In genomic region chr19:56811590-56811989, GRCm38 (mm10) we compare ENCODE assay signal across 8 mouse cellular contexts. TPM values are rescaled to one million over a fixed set of nuclear protein-coding genes. Genes with fewer than 3 reads are reported as not detected.
DNase-seq lines count a peak whose midpoint lies in the region; ATAC-seq lines count a peak whose summit lies in the region.

No protein-coding gene starts in this region.

- peak; percentile 58 for DNase-seq in hindbrain, embryonic 10.5 days (ENCODE audit: low spot score)
- peak; percentile 68 for DNase-seq in ES-CJ7 (ENCODE audit: low read depth, low spot score)
- DNase-seq in cerebellum, postnatal 36 days: peak; percentile 41 to 44
- DNase-seq in heart, adult 9 months (ENCODE audit: low spot score in 2 of 2): peak; percentile 31 to 64
- peak; percentile 74 for DNase-seq in kidney, postnatal 14 days
- DNase-seq in lung, postnatal 14 days: peak; percentile 78

- WGBS in hindbrain, embryonic 10.5 days: 47% methylated on average over 9 of the region's 9 CpGs
- 47% methylated on average over 9 of the region's 9 CpGs for WGBS in hindbrain, embryonic 12.5 days
- 39% methylated on average over 9 of the region's 9 CpGs for WGBS in stomach, embryonic 16.5 days

- peaks cover 9% of the 10 kb centered on the region for H3K4me1 ChIP-seq in hindbrain, embryonic 10.5 days (replicated peaks)
- peaks cover 7% of the 10 kb centered on the region for H3K4me1 ChIP-seq in hindbrain, embryonic 12.5 days
- H3K4me1 ChIP-seq in stomach, embryonic 16.5 days (ENCODE audit: control insufficient read depth, insufficient read depth, low read length): peaks cover 7% of the 10 kb centered on the region; the same call in 1 of the 2 replicates

- H3K27ac ChIP-seq in hindbrain, embryonic 10.5 days: no peak overlapping the region
- no peak overlapping the region for H3K27ac ChIP-seq in hindbrain, embryonic 12.5 days
- no peak overlapping the region for H3K27ac ChIP-seq in stomach, embryonic 16.5 days (ENCODE audit: low read length)

- no peaks in the 10 kb centered on the region for H3K9me3 ChIP-seq in hindbrain, embryonic 10.5 days
- H3K9me3 ChIP-seq in hindbrain, embryonic 12.5 days (replicated peaks): no peaks in the 10 kb centered on the region
- no peaks in the 10 kb centered on the region for H3K9me3 ChIP-seq in stomach, embryonic 16.5 days (replicated peaks; ENCODE audit: control insufficient read depth, low read length)

- ATAC-seq in hindbrain, embryonic 12.5 days (ENCODE audit: low FRiP score): no peak
- peak; percentile 53; the same call in 1 of the 2 replicates for ATAC-seq in stomach, embryonic 16.5 days (ENCODE audit: insufficient read depth, low FRiP score)

- H3K27me3 ChIP-seq in hindbrain, embryonic 10.5 days (ENCODE audit: insufficient read depth, poor library complexity, severe bottlenecking): no peaks in the 10 kb centered on the region
- no peaks in the 10 kb centered on the region for H3K27me3 ChIP-seq in hindbrain, embryonic 12.5 days
- no peaks in the 10 kb centered on the region for H3K27me3 ChIP-seq in stomach, embryonic 16.5 days (ENCODE audit: control insufficient read depth, insufficient read depth, low read length)

- H3K4me3 ChIP-seq in hindbrain, embryonic 10.5 days: no peak overlapping the region
- no peak overlapping the region for H3K4me3 ChIP-seq in hindbrain, embryonic 12.5 days
- no peak overlapping the region for H3K4me3 ChIP-seq in stomach, embryonic 16.5 days (replicated peaks; ENCODE audit: low read length)

- peaks cover 51% of the 10 kb centered on the region for H3K36me3 ChIP-seq in hindbrain, embryonic 10.5 days
- peaks cover 29% of the 10 kb centered on the region for H3K36me3 ChIP-seq in hindbrain, embryonic 12.5 days
- H3K36me3 ChIP-seq in stomach, embryonic 16.5 days (ENCODE audit: control insufficient read depth, insufficient read depth, low read length): peaks cover 18% of the 10 kb centered on the region; the same call in 1 of the 2 replicates

- H3K4me2 ChIP-seq in hindbrain, embryonic 12.5 days (replicated peaks): no peak overlapping the region
- no peak overlapping the region for H3K4me2 ChIP-seq in stomach, embryonic 16.5 days (ENCODE audit: low read depth, low read length)

- no peak overlapping the region for H3K9ac ChIP-seq in hindbrain, embryonic 12.5 days
- no peak overlapping the region for H3K9ac ChIP-seq in stomach, embryonic 16.5 days (ENCODE audit: low read length)

RNA-seq across cellular contexts. Expression of gene Ccdc186, which starts 10.4 kb away (rescaled TPM):
- 13.0 and 17.2 TPM in 2 replicates for polyA plus RNA-seq in hindbrain, embryonic 10.5 days (2016; fragmentation: Nextera tagmentation; extraction: Ambion mirVana)
- 30.2 and 34.0 TPM in 2 replicates for polyA plus RNA-seq in hindbrain, embryonic 12.5 days (2016; fragmentation: Nextera tagmentation; extraction: Ambion mirVana)
- 19.3 and 20.3 TPM in 2 replicates for polyA plus RNA-seq in stomach, embryonic 16.5 days (2015; fragmentation: Nextera tagmentation; extraction: Ambion mirVana)

RNA-seq across cellular contexts. Expression of gene Tdrd1, which starts 14.4 kb away (rescaled TPM):
- 0.52 and 0.75 TPM in 2 replicates for polyA plus RNA-seq in hindbrain, embryonic 10.5 days (2016; fragmentation: Nextera tagmentation; extraction: Ambion mirVana)
- 1.0 and 1.5 TPM in 2 replicates for polyA plus RNA-seq in hindbrain, embryonic 12.5 days (2016; fragmentation: Nextera tagmentation; extraction: Ambion mirVana)
- 3.0 and 3.1 TPM in 2 replicates for polyA plus RNA-seq in stomach, embryonic 16.5 days (2015; fragmentation: Nextera tagmentation; extraction: Ambion mirVana)
